Mouse (Mus musculus) heart, adult 2 months (tissue): Measurements from ENCODE around the gene Tsc22d4. TPM values are rescaled to one million over a fixed set of nuclear protein-coding genes. Genes with fewer than 3 reads are reported as not detected.

Experiments used
- DNase-seq, 2 experiments: peaks; one replicate each; pipeline ENCODE4 v3.0.0; 2021
- H3K27ac ChIP-seq: fragments of 200-600 bp; 2 replicates; pipeline ENCODE4 v1.8.1; 2022
- H3K27me3 ChIP-seq: fragments of 200-500 bp; 2 replicates; pipeline ENCODE4 v1.6.1; 2012; ENCODE audit warnings: mild to moderate bottlenecking, low read length, inconsistent platforms, mixed read lengths; ENCODE audit not compliant: control insufficient read depth, insufficient read depth
- H3K36me3 ChIP-seq: fragments of 200-500 bp; 2 replicates; pipeline ENCODE4 v1.6.1; 2012; ENCODE audit warnings: low read length, inconsistent platforms; ENCODE audit not compliant: control insufficient read depth, insufficient read depth
- H3K4me1 ChIP-seq: fragments of 200-500 bp; 2 replicates; pipeline ENCODE4 v1.6.1; 2011; ENCODE audit warnings: low read length; ENCODE audit not compliant: control insufficient read depth, insufficient read depth
- H3K4me3 ChIP-seq: fragments of 200-600 bp; 2 replicates; pipeline ENCODE4 v1.8.1; 2022
- H3K79me2 ChIP-seq: fragments of 200-500 bp; replicated peaks from 2 replicates; pipeline ENCODE4 v1.6.1; 2012; ENCODE audit warnings: mild to moderate bottlenecking, inconsistent platforms, low read length, moderate library complexity, mixed read lengths; ENCODE audit not compliant: control insufficient read depth, insufficient read depth
- H3K9ac ChIP-seq: fragments of 200-500 bp; 2 replicates; pipeline ENCODE4 v1.6.1; 2012; ENCODE audit warnings: low read depth, mild to moderate bottlenecking, control low read depth, inconsistent platforms, low read length, mixed read lengths
- CTCF ChIP-seq: fragments of 200-600 bp; IDR thresholded peaks from 2 replicates; pipeline ENCODE4 v1.8.1; 2022; ENCODE audit warnings: antibody characterized with exemption, mild to moderate bottlenecking, moderate library complexity
- EP300 ChIP-seq: fragments of 200-500 bp; IDR thresholded peaks from 2 replicates; pipeline ENCODE4 v1.6.1; 2011; ENCODE audit warnings: low read depth, low read length, control low read depth; ENCODE audit not compliant: insufficient read depth
- POLR2A ChIP-seq: fragments of 200-500 bp; IDR thresholded peaks from 2 replicates; pipeline ENCODE4 v1.6.1; 2011; ENCODE audit warnings: mild to moderate bottlenecking, low read depth, low read length, control low read depth; ENCODE audit not compliant: insufficient read depth
- WGBS: fragments of 180-500 bp; shearing (Covaris S2); methylation state at CpG from one replicate; pipeline ENCODE4 v1.1.7; 2018; 5-methylcytosine and 5-hydroxymethylcytosine counted together
- intact Hi-C: fragments of 180-260 bp; cut with DNase I; formaldehyde crosslinking; loops from one replicate; pipeline ENCODE4 v1.15.1; 2025
- polyA plus RNA-seq: library from polyadenylated mRNA; depleted of rRNA; stranded (reverse); fragments of >200 nt; gene quantifications from 2 replicates; pipeline ENCODE4 v1.2.3, GENCODE M21; 2012
- total RNA-seq, 2 experiments: library from RNA; stranded (reverse); gene quantifications; 2 replicates each; pipeline ENCODE4 v1.2.3; 2021

The Tsc22d4 gene
- total and polyA plus RNA-seq, 3 experiments: 251 to 258 (median 254) TPM

- Histone ChIP-seq H3K9ac (no peak overlapping the region), H3K4me1 (peaks cover 17% of the 10 kb centered on the region)
- TF ChIP-seq POLR2A: no peak
- no peak for TF ChIP-seq EP300
- TF ChIP-seq CTCF: no peak
These were observed 36.1 kb downstream of the Tsc22d4 start for GRCm38 (mm10) chr5:137781661-137782060.

GRCm38 (mm10) chr5:137782776-137783522, 37.4 kb downstream of the Tsc22d4 start:
- Histone ChIP-seq H3K27ac (no peak overlapping the region), H3K4me1 (peaks cover 19% of the 10 kb centered on the region), H3K9ac (no peak overlapping the region), H3K27me3 (no peaks in the 10 kb centered on the region), H3K4me3 (no peak overlapping the region), H3K79me2 (peaks cover 4% of the 10 kb centered on the region; the same call in 1 of the 2 replicates), H3K36me3 (peaks cover 11% of the 10 kb centered on the region)
- no peak for DNase-seq
- TF ChIP-seq CTCF (no peak), EP300 (no peak), POLR2A (no peak)
- WGBS: 72% methylated on average over 13 of the region's 13 CpGs
- intact Hi-C loops: loop anchor here (5.0 to 10.0 kb wide), 4 partner anchors 278 to 798 kb away; partner anchors contain the start of genes Ephb4, Plod3, Pop7 and Znhit1

More at GRCm38 (mm10) chr5:137781661-137782060, 36.1 kb downstream of the Tsc22d4 start:
- no peaks in the 10 kb centered on the region for H3K27me3 ChIP-seq
- no peak for DNase-seq
- H3K4me3 ChIP-seq: no peak overlapping the region
- H3K36me3 ChIP-seq: peaks cover 11% of the 10 kb centered on the region
- H3K79me2 ChIP-seq: peaks cover 4% of the 10 kb centered on the region; the same call in 1 of the 2 replicates
- intact Hi-C loops: loop anchor here (5.0 to 10.0 kb wide), 4 partner anchors 277 to 797 kb away; partner anchors contain the start of genes Ephb4, Plod3, Pop7 and Znhit1
- WGBS: 90% methylated on average over 7 of the region's 7 CpGs
- no peak overlapping the region for H3K27ac ChIP-seq

- Histone ChIP-seq H3K27ac (no peak overlapping the region), H3K36me3 (peaks cover 11% of the 10 kb centered on the region), H3K4me1 (peaks cover 20% of the 10 kb centered on the region), H3K79me2 (peaks cover 4% of the 10 kb centered on the region; the same call in 1 of the 2 replicates), H3K9ac (peak overlapping the region; percentile 82), H3K4me3 (peak overlapping the region; percentile 13; the same call in 1 of the 2 replicates), H3K27me3 (no peaks in the 10 kb centered on the region)
- DNase-seq: no peak
- 51% methylated on average over 9 of the region's 9 CpGs for WGBS
- intact Hi-C loops: loop anchor here (5.0 to 10.0 kb wide), 4 partner anchors 279 to 799 kb away; partner anchors contain the start of genes Ephb4, Plod3, Pop7 and Znhit1
- 0 out of 2 replicates have a peak, but pooled peaks have one; percentile 10 for TF ChIP-seq POLR2A
- no peak for TF ChIP-seq EP300
- TF ChIP-seq CTCF: no peak
These were observed 38.5 kb downstream of the Tsc22d4 start for GRCm38 (mm10) chr5:137783901-137784540.

GRCm38 (mm10) chr5:137784546-137784945, 39.0 kb downstream of the Tsc22d4 start:
- peak overlapping the region; percentile 82 for H3K9ac ChIP-seq
- H3K27ac ChIP-seq: no peak overlapping the region
- DNase-seq: peak in 1 of 2 experiments; percentile 26
- peaks cover 20% of the 10 kb centered on the region for H3K4me1 ChIP-seq
- peak overlapping the region; percentile 64; the same call in 1 of the 2 replicates for H3K4me3 ChIP-seq
- H3K36me3 ChIP-seq: peaks cover 11% of the 10 kb centered on the region
- no peaks in the 10 kb centered on the region for H3K27me3 ChIP-seq
- 67% methylated on average over 14 of the region's 14 CpGs for WGBS
- intact Hi-C loops: loop anchor here (5.0 to 10.0 kb wide), 4 partner anchors 280 to 800 kb away; partner anchors contain the start of genes Ephb4, Plod3, Pop7 and Znhit1
- peaks cover 4% of the 10 kb centered on the region; the same call in 1 of the 2 replicates for H3K79me2 ChIP-seq
- TF ChIP-seq POLR2A: no peak
- TF ChIP-seq EP300: no peak
- TF ChIP-seq CTCF: no peak

- H3K79me2 ChIP-seq: peaks cover 4% of the 10 kb centered on the region; the same call in 1 of the 2 replicates
- TF ChIP-seq EP300 (no peak), CTCF (no peak), POLR2A (no peak)
- intact Hi-C loops: loop anchor here (2.0 to 10.0 kb wide), 4 partner anchors 253 to 801 kb away; partner anchors contain the start of genes Epo, Gnb2, Plod3 and Pop7
- H3K4me3 ChIP-seq: peak overlapping the region; percentile 64
- no peaks in the 10 kb centered on the region for H3K27me3 ChIP-seq
- H3K9ac ChIP-seq: peak overlapping the region; percentile 82
- H3K36me3 ChIP-seq: peaks cover 11% of the 10 kb centered on the region
- 1% methylated on average over 61 of the region's 62 CpGs for WGBS
- peaks cover 19% of the 10 kb centered on the region for H3K4me1 ChIP-seq
- DNase-seq: peak in 1 of 2 experiments; percentile 35
- peak overlapping the region; percentile 97 for H3K27ac ChIP-seq
These were observed 39.9 kb downstream of the Tsc22d4 start for GRCm38 (mm10) chr5:137785164-137786031.
